Mouse (Mus musculus) MEL (cell line): Measurements from ENCODE around the gene Gm6509. TPM values are rescaled to one million over a fixed set of nuclear protein-coding genes. Genes with fewer than 3 reads are reported as not detected.
"Not testable (repeated sequence)": the region's sequence is repeated elsewhere in the genome, so short reads cannot be mapped to it uniquely, and the experiment has no call there.

Experiments used
- DNase-seq: peaks from one replicate; pipeline ENCODE4 v3.0.0; 2011; ENCODE audit warnings: low read depth, low spot score
- H3K27ac ChIP-seq: 2 replicates; pipeline ENCODE4 v1.5.1; 2012; ENCODE audit warnings: low read depth, mild to moderate bottlenecking, control low read depth, low read length, moderate library complexity; ENCODE audit not compliant: control insufficient read depth
- H3K27me3 ChIP-seq, 2 experiments: fragments of 150-350 bp in 1 of 2; sonication (generic) in 1 of 2; 2 replicates each; pipeline ENCODE4 v1.6.1; 2012; ENCODE audit warnings: low read length in 2 of 2, mild to moderate bottlenecking in 2 of 2, improper control_type of control experiment in 1 of 2, moderate library complexity in 1 of 2; ENCODE audit not compliant: insufficient read depth in 2 of 2, control insufficient read depth in 1 of 2
- H3K36me3 ChIP-seq, 2 experiments: 2 replicates each; pipeline ENCODE4 v1.6.1; 2012 to 2014; ENCODE audit warnings: low read length in 2 of 2, improper control_type of control experiment in 1 of 2, inconsistent platforms in 1 of 2, mild to moderate bottlenecking in 1 of 2; ENCODE audit not compliant: insufficient read depth in 2 of 2, control insufficient read depth in 1 of 2
- H3K4me1 ChIP-seq, 2 experiments: fragments of 150-350 bp in 1 of 2; sonication (generic) in 1 of 2; 2 replicates each; pipeline ENCODE4 v1.6.1; 2012; ENCODE audit warnings: low read length in 2 of 2, improper control_type of control experiment in 1 of 2, mild to moderate bottlenecking in 1 of 2; ENCODE audit not compliant: insufficient read depth in 2 of 2, control insufficient read depth in 1 of 2
- H3K4me3 ChIP-seq, 2 experiments: fragments of 150-350 bp in 1 of 2; sonication (generic) in 1 of 2; 2 replicates each; pipeline ENCODE4 v1.5.1; 2012; ENCODE audit warnings: low read depth in 2 of 2, low read length in 2 of 2, mild to moderate bottlenecking in 2 of 2, moderate library complexity in 2 of 2, control low read depth in 1 of 2, improper control_type of control experiment in 1 of 2; ENCODE audit not compliant: control insufficient read depth in 1 of 2, insufficient read depth in 1 of 2
- H3K79me2 ChIP-seq: 2 replicates; pipeline ENCODE4 v1.6.1; 2012; ENCODE audit warnings: mild to moderate bottlenecking, low read length, moderate library complexity; ENCODE audit not compliant: control insufficient read depth, poor library complexity, insufficient read depth
- H3K9ac ChIP-seq: 2 replicates; pipeline ENCODE4 v1.6.1; 2012; ENCODE audit warnings: low read depth, mild to moderate bottlenecking, control low read depth, low read length, moderate library complexity; ENCODE audit not compliant: control insufficient read depth, poor library complexity, severe bottlenecking
- H3K9me3 ChIP-seq: fragments of 150-350 bp; sonication (generic); replicated peaks from 2 replicates; pipeline ENCODE4 v1.6.1; 2012; ENCODE audit warnings: mild to moderate bottlenecking, low read length, improper control_type of control experiment, moderate library complexity; ENCODE audit not compliant: insufficient read depth
- polyA plus RNA-seq, 2 experiments: library from polyadenylated mRNA; stranded (reverse) in 1 of 2; unstranded in 1 of 2; fragments of >175 nt in 1 of 2; fragments of >200 nt in 1 of 2; gene quantifications; 2 replicates each; pipeline versions ENCODE4 v1.2.1 to v1.2.4; 2012; ENCODE audit warnings: low replicate concordance in 2 of 2, low read depth in 1 of 2; ENCODE audit not compliant: insufficient read length in 2 of 2, insufficient read depth in 1 of 2, missing spikeins in 1 of 2
- total RNA-seq: library from RNA; depleted of rRNA; stranded (reverse); fragments of 300-350 nt; gene quantifications from 2 replicates; pipeline ENCODE4 v1.2.3, GENCODE M21; 2012; rRNA removed

Gene Gm6509
- total RNA-seq (not detected in 2 replicates), polyA plus RNA-seq (not detected)

GRCm38 (mm10) chr5:94623679-94624078, at the start of gene Gm6509:
Gm6509 (plus strand) TSS chr5:94623979.
- H3K27ac ChIP-seq, H3K4me3 ChIP-seq, H3K9me3 ChIP-seq, H3K4me1 ChIP-seq, H3K79me2 ChIP-seq, H3K27me3 ChIP-seq, H3K36me3 ChIP-seq, DNase-seq, H3K9ac ChIP-seq: not testable (repeated sequence)

- not testable (repeated sequence) for H3K27ac ChIP-seq, H3K36me3 ChIP-seq, H3K79me2 ChIP-seq, H3K9ac ChIP-seq, H3K4me1 ChIP-seq, H3K27me3 ChIP-seq, DNase-seq, H3K9me3 ChIP-seq, H3K4me3 ChIP-seq
Measured at GRCm38 (mm10) chr5:94616242-94616641, 7.5 kb upstream of the Gm6509 start, which contains the start of gene Gm3147. Gm3147 (minus strand) TSS chr5:94616342.

- not testable (repeated sequence) for H3K4me3 ChIP-seq, DNase-seq, H3K27me3 ChIP-seq, H3K79me2 ChIP-seq, H3K36me3 ChIP-seq, H3K27ac ChIP-seq, H3K4me1 ChIP-seq, H3K9ac ChIP-seq, H3K9me3 ChIP-seq
Measured at GRCm38 (mm10) chr5:94648082-94648481, 24.3 kb downstream of the Gm6509 start, which contains the start of gene Gm6205. Gm6205 (plus strand) TSS chr5:94648382.

Other genes starting within 250 kb of the Gm6509 start
- gene Gm7682, start 178.2 kb upstream of the Gm6509 start, total RNA-seq: not detected in 2 replicates
- gene Gm7682, start 178.2 kb upstream of the Gm6509 start, polyA plus RNA-seq: not detected
- 0.16 TPM in 1 of 2 replicates, not detected in the other for gene Gm3139, start 97.7 kb upstream of the Gm6509 start, total RNA-seq
- gene Gm3139, start 97.7 kb upstream of the Gm6509 start, polyA plus RNA-seq: not detected
- not detected in 2 replicates for gene Gm3147, start 7.6 kb upstream of the Gm6509 start, total RNA-seq
- not detected for gene Gm3147, start 7.6 kb upstream of the Gm6509 start, polyA plus RNA-seq
- not detected in 2 replicates for gene Gm6205, start 24.4 kb downstream of the Gm6509 start, total RNA-seq
- not detected for gene Gm6205, start 24.4 kb downstream of the Gm6509 start, polyA plus RNA-seq
- not detected in 2 replicates for gene Gm3183, start 241.5 kb downstream of the Gm6509 start, total RNA-seq
- gene Gm3183, start 241.5 kb downstream of the Gm6509 start, polyA plus RNA-seq: not detected